Mouse (Mus musculus) limb, embryonic 13.5 days (tissue): ENCODE data around the gene Zkscan2. TPM values are rescaled to one million over a fixed set of nuclear protein-coding genes. Genes with fewer than 3 reads are reported as not detected.

Experiments
- ATAC-seq: fragments of 200-750 bp; cut with Nextera tagmentation; 2 replicates; pipeline ENCODE4 v1.8.0; 2017; ENCODE audit warnings: low read depth, moderate number of reproducible peaks, moderate TSS enrichment; ENCODE audit not compliant: low FRiP score
- H3K27ac ChIP-seq: fragments of 300-500 bp; sonication (generic); 2 replicates; pipeline ENCODE4 v1.5.1; 2015; ENCODE audit warnings: inconsistent platforms, mild to moderate bottlenecking, moderate library complexity
- H3K27me3 ChIP-seq: fragments of 300-500 bp; sonication (generic); 2 replicates; pipeline ENCODE4 v1.6.1; 2015; ENCODE audit warnings: mild to moderate bottlenecking, inconsistent platforms
- H3K36me3 ChIP-seq: fragments of 300-500 bp; sonication (generic); 2 replicates; pipeline ENCODE4 v1.6.1; 2015; ENCODE audit warnings: inconsistent platforms, mild to moderate bottlenecking, moderate library complexity
- H3K4me1 ChIP-seq: fragments of 300-500 bp; sonication (generic); 2 replicates; pipeline ENCODE4 v1.6.1; 2015; ENCODE audit warnings: inconsistent platforms
- H3K4me2 ChIP-seq: fragments of 300-500 bp; sonication (generic); replicated peaks from 2 replicates; pipeline ENCODE4 v1.6.1; 2015; ENCODE audit warnings: inconsistent platforms, mild to moderate bottlenecking, moderate library complexity
- H3K4me3 ChIP-seq: fragments of 300-500 bp; sonication (generic); 2 replicates; pipeline ENCODE4 v1.5.1; 2015; ENCODE audit warnings: moderate library complexity, mild to moderate bottlenecking, inconsistent platforms
- H3K9ac ChIP-seq: fragments of 300-500 bp; sonication (generic); 2 replicates; pipeline ENCODE4 v1.6.1; 2015; ENCODE audit warnings: mild to moderate bottlenecking, inconsistent platforms
- H3K9me3 ChIP-seq: fragments of 300-500 bp; sonication (generic); 2 replicates; pipeline ENCODE4 v1.6.1; 2016; ENCODE audit warnings: inconsistent platforms
- WGBS: fragments of 180-500 bp; shearing (Covaris S2); methylation state at CpG from one replicate; pipeline ENCODE4 v1.1.7; 2015; 5-methylcytosine and 5-hydroxymethylcytosine counted together
- polyA plus RNA-seq: library from polyadenylated mRNA; unstranded; fragments of >200 nt; fragmentation: Nextera tagmentation; extraction: Ambion mirVana; gene quantifications from 2 replicates; pipeline ENCODE4 v1.2.1, GENCODE M21; 2015

The Zkscan2 gene
- polyA plus RNA-seq, 1 experiment from 2014 or later, result 4.5 TPM

DNA sequence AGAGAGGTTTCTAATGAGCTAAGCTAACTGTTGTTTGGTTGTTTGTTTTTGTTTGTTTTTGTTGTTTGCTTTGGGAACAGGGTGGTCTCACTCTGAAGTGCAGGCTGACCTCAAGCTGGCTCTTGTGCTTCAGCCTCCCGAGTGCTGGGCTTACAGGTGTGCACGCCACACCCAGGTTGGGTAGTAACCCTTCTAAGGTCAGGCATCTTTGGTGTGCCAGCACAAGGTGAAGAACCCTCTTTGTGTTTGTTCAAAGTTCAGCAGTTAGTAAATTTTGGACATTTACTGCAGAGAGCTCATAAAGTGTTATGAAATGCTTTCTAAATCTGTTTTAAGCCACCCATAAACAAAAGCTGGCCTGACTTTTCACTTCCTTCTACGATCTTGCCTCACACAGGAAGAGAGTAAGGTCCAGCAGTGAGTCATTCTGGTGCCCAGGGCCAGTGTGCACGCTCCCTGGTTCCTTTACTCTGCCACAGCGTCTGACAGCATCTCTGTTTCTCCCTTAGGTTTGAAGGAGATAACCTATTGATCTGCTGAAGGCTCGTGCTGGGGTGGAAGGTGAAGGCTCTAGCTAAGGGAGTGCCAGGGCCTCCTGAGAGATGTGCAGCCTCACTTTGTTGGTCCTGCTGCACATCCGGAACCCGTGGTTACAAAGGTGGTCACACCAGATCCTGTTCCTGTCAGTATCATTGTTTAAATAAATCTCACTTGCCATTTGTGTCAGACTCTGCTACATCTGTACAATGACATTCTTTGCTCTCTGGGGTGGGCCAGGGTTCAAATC, 70.4 kb downstream of the Zkscan2 start:
- Histone ChIP-seq H3K27ac (no peak overlapping the region), H3K4me1 (no peaks in the 10 kb centered on the region), H3K36me3 (peaks cover 53% of the 10 kb centered on the region), H3K4me3 (no peak overlapping the region), H3K9me3 (no peaks in the 10 kb centered on the region), H3K9ac (no peak overlapping the region), H3K27me3 (no peaks in the 10 kb centered on the region), H3K4me2 (no peak overlapping the region)
- ATAC-seq, result no peak
- WGBS, result 83% methylated on average over 8 of the region's 8 CpGs

Other genes starting within 250 kb of the Zkscan2 start
- 45.9 and 46.4 TPM in 2 replicates for gene Lcmt1, start 130.7 kb downstream of the Zkscan2 start, polyA plus RNA-seq
- gene Arhgap17, start 130.5 kb downstream of the Zkscan2 start, polyA plus RNA-seq, result 20.9 and 23.2 TPM in 2 replicates
- gene Aqp8, start 38.2 kb downstream of the Zkscan2 start, polyA plus RNA-seq, result not detected in 2 replicates